Mouse (Mus musculus) erythroblast, embryonic 14.5 days (primary cell): Measurements from ENCODE around the gene Ckm. TPM values are rescaled to one million over a fixed set of nuclear protein-coding genes. Genes with fewer than 3 reads are reported as not detected.

Experiments used
- H3K27me3 ChIP-seq: 2 replicates; pipeline ENCODE4 v1.6.1; 2012; ENCODE audit warnings: inconsistent platforms; ENCODE audit not compliant: control insufficient read depth
- H3K36me3 ChIP-seq: 2 replicates; pipeline ENCODE4 v1.6.1; 2012; ENCODE audit warnings: mild to moderate bottlenecking, inconsistent platforms; ENCODE audit not compliant: control insufficient read depth
- H3K4me1 ChIP-seq: 2 replicates; pipeline ENCODE4 v1.6.1; 2012; ENCODE audit warnings: inconsistent platforms; ENCODE audit not compliant: control insufficient read depth
- H3K4me3 ChIP-seq: replicated peaks from 2 replicates; pipeline ENCODE3; 2012; ENCODE audit warnings: moderate library complexity, mild to moderate bottlenecking, inconsistent platforms
- H3K9me3 ChIP-seq: 2 replicates; pipeline ENCODE4 v1.6.1; 2012; ENCODE audit warnings: low read length, inconsistent platforms, mixed read lengths; ENCODE audit not compliant: control insufficient read depth
- GATA1 ChIP-seq: IDR thresholded peaks from 2 replicates; pipeline ENCODE4 v1.6.1; 2012; ENCODE audit warnings: low read length, inconsistent platforms, mixed read lengths
- TAL1 ChIP-seq: IDR thresholded peaks from 3 replicates; pipeline ENCODE4 v1.6.1; 2012; ENCODE audit warnings: low read length, inconsistent platforms, mixed read lengths
- polyA plus RNA-seq: library from polyadenylated mRNA; stranded (reverse); fragments of >175 nt; gene quantifications from 2 replicates; pipeline ENCODE4 v1.2.3, GENCODE M21; 2012

Ckm gene
- polyA plus RNA-seq, 1 experiment: not detected

- Histone ChIP-seq H3K36me3 (no peaks in the 10 kb centered on the region), H3K27me3 (peaks cover 71% of the 10 kb centered on the region), H3K9me3 (peaks cover 17% of the 10 kb centered on the region)
Measured at GRCm38 (mm10) chr7:19403731-19404296, 762 bp upstream of the Ckm start, which contains the start of gene Klc3. Gene Klc3, minus strand, starts transcription at chr7:19404104.

DNA sequence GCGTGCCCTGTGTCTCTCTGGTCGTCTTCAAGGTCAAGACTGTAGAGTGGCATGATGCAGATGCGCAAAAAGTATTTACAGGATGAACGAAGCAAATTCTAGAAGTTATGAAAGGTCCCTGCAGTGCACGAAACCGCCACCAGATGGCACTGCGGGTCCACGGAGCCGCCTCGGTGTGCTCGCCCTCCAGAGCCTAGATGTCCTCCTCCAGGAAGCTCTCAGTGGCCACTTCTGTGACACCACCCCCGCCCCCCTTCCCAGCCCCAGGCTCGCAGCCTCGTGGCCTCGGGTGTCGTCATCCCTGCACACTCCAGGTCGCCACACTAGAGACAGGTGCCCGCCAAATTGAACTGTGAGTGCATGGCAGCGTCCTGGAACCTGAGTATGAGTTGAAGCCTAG is 841 bp downstream of the Ckm start:
- Histone ChIP-seq H3K4me3 (no peak overlapping the region), H3K27me3 (peaks cover 57% of the 10 kb centered on the region), H3K4me1 (peaks cover 16% of the 10 kb centered on the region), H3K36me3 (no peaks in the 10 kb centered on the region), H3K9me3 (peaks cover 16% of the 10 kb centered on the region)
- no peak for TF ChIP-seq GATA1
- no peak for TF ChIP-seq TAL1

More at GRCm38 (mm10) chr7:19403731-19404296, 762 bp upstream of the Ckm start, which contains the start of gene Klc3:
- Histone ChIP-seq H3K4me1 (peaks cover 23% of the 10 kb centered on the region), H3K4me3 (peak within 1 kb of the TSS; percentile 49)
- TF ChIP-seq GATA1: no peak
- no peak for TF ChIP-seq TAL1

GRCm38 (mm10) chr7:19409753-19410152 is 5.2 kb downstream of the Ckm start:
- H3K27me3 ChIP-seq: peaks cover 15% of the 10 kb centered on the region
- H3K4me3 ChIP-seq: no peak overlapping the region
- TF ChIP-seq GATA1 (no peak), TAL1 (no peak)
- peaks cover 5% of the 10 kb centered on the region for H3K9me3 ChIP-seq
- H3K4me1 ChIP-seq: peaks cover 4% of the 10 kb centered on the region
- no peaks in the 10 kb centered on the region for H3K36me3 ChIP-seq

DNA sequence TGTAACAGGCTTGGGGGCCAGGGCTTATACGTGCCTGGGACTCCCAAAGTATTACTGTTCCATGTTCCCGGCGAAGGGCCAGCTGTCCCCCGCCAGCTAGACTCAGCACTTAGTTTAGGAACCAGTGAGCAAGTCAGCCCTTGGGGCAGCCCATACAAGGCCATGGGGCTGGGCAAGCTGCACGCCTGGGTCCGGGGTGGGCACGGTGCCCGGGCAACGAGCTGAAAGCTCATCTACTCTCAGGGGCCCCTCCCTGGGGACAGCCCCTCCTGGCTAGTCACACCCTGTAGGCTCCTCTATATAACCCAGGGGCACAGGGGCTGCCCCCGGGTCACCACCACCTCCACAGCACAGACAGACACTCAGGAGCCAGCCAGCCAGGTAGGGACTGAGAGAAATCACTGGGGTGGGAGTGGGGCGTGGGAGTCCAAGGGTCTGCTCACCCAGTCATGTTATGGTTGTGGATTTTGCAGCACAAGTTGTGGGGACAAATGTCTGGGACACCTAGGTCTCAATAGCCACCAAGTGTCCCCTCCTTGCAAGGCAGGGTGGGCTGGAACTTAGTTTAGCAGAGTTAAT is 6.3 kb downstream of the Ckm start:
- Histone ChIP-seq H3K36me3 (no peaks in the 10 kb centered on the region), H3K4me3 (no peak overlapping the region), H3K4me1 (no peaks in the 10 kb centered on the region), H3K27me3 (peaks cover 17% of the 10 kb centered on the region), H3K9me3 (peaks cover 5% of the 10 kb centered on the region)
- TF ChIP-seq TAL1 (no peak), GATA1 (no peak)

DNA sequence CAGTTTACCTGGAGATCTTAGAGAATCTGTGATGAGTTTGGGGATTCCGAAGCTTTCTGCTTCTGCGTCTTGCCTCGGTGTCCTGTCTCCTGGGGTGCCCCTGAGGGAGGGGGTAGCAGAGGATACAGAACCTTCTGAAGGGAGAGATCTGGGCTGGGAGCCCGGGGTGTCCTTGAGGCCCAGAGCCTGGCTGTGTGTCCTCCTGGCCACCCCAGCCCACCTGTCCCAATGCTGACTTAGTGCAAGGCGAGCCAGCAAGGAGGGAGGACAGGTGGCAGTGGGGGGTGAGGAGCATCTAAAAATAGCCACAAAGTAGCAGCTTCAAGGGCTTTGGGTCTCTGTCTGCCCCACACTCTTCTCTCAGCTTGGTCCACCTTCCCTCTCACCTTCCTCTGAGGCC is 7.2 kb downstream of the Ckm start:
- TF ChIP-seq TAL1 (no peak), GATA1 (no peak)
- Histone ChIP-seq H3K27me3 (peaks cover 20% of the 10 kb centered on the region), H3K9me3 (peaks cover 5% of the 10 kb centered on the region), H3K4me3 (no peak overlapping the region), H3K36me3 (no peaks in the 10 kb centered on the region), H3K4me1 (no peaks in the 10 kb centered on the region)

DNA sequence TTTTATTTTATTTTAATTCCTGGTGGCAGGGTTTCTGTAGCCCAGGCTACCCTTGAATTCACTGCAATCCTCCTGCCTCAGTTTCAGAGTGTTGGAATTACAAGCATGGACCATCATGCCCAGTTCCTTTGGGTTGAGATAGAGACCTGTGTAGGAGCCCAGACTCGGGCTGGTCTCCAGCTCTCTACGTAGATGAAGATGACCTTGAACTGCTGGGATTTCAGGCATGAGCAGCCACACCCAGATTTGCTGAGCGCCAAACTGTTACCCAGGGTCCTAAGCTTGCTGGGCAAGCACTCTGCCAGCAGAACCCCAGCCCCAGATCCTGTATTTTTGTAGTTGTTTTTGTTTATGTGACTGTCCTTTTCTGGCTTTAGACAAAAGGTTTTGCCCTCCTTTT is 8.9 kb downstream of the Ckm start:
- no peak for TF ChIP-seq GATA1
- no peak for TF ChIP-seq TAL1
- Histone ChIP-seq H3K27me3 (peaks cover 27% of the 10 kb centered on the region), H3K4me3 (no peak overlapping the region), H3K36me3 (no peaks in the 10 kb centered on the region), H3K9me3 (peaks cover 5% of the 10 kb centered on the region), H3K4me1 (no peaks in the 10 kb centered on the region)

DNA sequence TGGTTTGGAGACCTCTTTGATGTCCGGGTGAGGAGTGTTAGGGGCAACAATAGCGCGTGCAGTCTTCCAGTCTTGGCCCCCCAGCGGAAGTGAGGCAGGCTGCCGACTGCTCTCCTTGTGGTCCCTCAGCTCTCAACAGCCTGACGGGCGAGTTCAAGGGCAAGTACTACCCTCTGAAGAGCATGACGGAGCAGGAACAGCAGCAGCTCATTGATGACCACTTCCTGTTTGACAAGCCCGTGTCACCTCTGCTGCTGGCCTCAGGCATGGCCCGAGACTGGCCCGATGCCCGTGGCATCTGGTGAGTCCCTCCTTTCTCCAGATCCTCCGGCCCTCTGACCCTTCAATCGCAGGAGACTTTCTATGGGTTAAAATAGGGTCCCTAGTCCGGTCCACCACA is 12.0 kb downstream of the Ckm start:
- Histone ChIP-seq H3K4me1 (peaks cover 20% of the 10 kb centered on the region), H3K4me3 (no peak overlapping the region), H3K9me3 (peaks cover 5% of the 10 kb centered on the region), H3K36me3 (no peaks in the 10 kb centered on the region), H3K27me3 (peaks cover 55% of the 10 kb centered on the region)
- TF ChIP-seq TAL1 (no peak), GATA1 (no peak)

DNA sequence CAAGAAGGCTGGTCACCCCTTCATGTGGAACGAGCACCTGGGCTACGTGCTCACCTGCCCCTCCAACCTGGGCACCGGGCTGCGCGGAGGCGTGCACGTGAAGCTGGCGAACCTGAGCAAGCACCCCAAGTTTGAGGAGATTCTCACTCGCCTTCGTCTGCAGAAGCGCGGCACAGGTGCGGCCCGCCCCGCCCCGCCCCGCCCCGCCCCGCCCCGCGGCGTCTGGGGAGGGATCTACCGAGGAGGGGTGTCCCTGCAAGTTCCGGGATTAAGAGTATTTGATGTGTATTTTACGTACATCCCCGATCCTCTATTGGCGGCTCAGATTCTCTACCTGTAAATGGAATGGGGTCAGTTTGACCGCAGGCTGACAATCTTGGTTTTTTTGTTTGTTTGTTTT is 15.5 kb downstream of the Ckm start:
- peaks cover 63% of the 10 kb centered on the region for H3K27me3 ChIP-seq
- H3K9me3 ChIP-seq: no peaks in the 10 kb centered on the region
- H3K4me1 ChIP-seq: peaks cover 21% of the 10 kb centered on the region
- no peaks in the 10 kb centered on the region for H3K36me3 ChIP-seq
- TF ChIP-seq TAL1 (no peak), GATA1 (no peak)
- no peak overlapping the region for H3K4me3 ChIP-seq

DNA sequence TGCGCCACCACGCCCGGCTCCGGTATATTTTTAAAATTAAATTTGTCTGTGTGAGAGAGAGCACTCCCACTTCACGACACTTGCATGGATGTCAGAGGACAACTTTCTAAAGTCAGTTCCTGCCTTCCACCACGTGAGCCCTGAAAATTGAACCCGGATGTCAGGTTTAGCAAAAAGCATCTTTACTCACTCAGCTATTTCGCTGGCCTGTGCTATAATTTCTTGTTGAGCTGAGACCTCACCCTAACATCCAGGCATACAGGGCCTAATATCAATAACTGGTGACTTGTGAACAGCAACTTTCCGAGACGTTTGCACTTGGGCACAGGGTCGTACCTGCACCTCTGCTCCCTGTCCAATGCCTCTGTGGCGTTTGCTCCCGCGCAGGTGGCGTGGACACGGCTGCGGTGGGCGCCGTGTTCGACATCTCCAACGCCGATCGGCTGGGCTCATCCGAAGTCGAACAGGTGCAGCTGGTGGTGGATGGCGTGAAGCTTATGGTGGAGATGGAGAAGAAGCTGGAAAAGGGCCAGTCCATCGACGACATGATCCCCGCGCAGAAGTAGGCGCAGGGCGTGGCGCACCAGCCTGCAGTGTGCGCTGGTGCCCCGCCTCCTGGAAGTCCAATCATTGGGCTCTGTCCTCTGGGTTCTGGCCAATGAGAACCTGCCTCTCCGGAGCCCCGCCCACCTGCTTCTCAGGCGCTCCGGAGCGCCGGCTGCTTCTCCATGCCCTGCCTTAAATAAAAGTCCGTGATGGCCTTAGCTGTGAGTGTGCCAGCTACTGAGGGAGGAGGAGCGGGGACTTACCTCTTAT is 16.5 kb downstream of the Ckm start:
- peaks cover 21% of the 10 kb centered on the region for H3K4me1 ChIP-seq
- no peaks in the 10 kb centered on the region for H3K9me3 ChIP-seq
- H3K36me3 ChIP-seq: no peaks in the 10 kb centered on the region
- TF ChIP-seq TAL1 (no peak), GATA1 (no peak)
- H3K4me3 ChIP-seq: peak overlapping the region; percentile 6
- H3K27me3 ChIP-seq: peaks cover 56% of the 10 kb centered on the region
